Mouse (Mus musculus) intestine, embryonic 14.5 days (tissue): Measurements from ENCODE around the gene Cd7. TPM values are rescaled to one million over a fixed set of nuclear protein-coding genes. Genes with fewer than 3 reads are reported as not detected.

ENCODE experiments used
- ATAC-seq: fragments of 200-750 bp; cut with Nextera tagmentation; replicated peaks from 2 replicates; pipeline ENCODE4 v1.8.0; 2017; ENCODE audit warnings: low read depth, moderate number of reproducible peaks, moderate TSS enrichment, moderate library complexity; ENCODE audit not compliant: low FRiP score, low TSS enrichment
- DNase-seq: peaks from one replicate; pipeline ENCODE4 v3.0.0-alpha.2; 2018; ENCODE audit warnings: low spot score
- H3K27ac ChIP-seq: fragments of 300-500 bp; sonication (generic); 2 replicates; pipeline ENCODE4 v1.5.1; 2014; ENCODE audit warnings: low read depth, mild to moderate bottlenecking, control low read depth
- H3K27me3 ChIP-seq: fragments of 300-500 bp; sonication (generic); replicated peaks from 2 replicates; pipeline ENCODE4 v1.6.1; 2014; ENCODE audit warnings: low read length, control low read depth; ENCODE audit not compliant: control insufficient read depth, insufficient read depth
- H3K36me3 ChIP-seq: fragments of 300-500 bp; sonication (generic); 2 replicates; pipeline ENCODE4 v1.6.1; 2014; ENCODE audit warnings: low read length, control low read depth; ENCODE audit not compliant: control insufficient read depth, insufficient read depth
- H3K4me1 ChIP-seq: fragments of 300-500 bp; sonication (generic); replicated peaks from 2 replicates; pipeline ENCODE4 v1.6.1; 2014; ENCODE audit warnings: low read length, control low read depth, mixed read lengths; ENCODE audit not compliant: control insufficient read depth, insufficient read depth
- H3K4me2 ChIP-seq: fragments of 300-500 bp; sonication (generic); 2 replicates; pipeline ENCODE4 v1.6.1; 2014; ENCODE audit warnings: low read length
- H3K4me3 ChIP-seq: fragments of 300-500 bp; sonication (generic); 2 replicates; pipeline ENCODE4 v1.5.1; 2014; ENCODE audit warnings: low read depth, low read length, control low read depth, mixed read lengths
- H3K9ac ChIP-seq: fragments of 300-500 bp; sonication (generic); 2 replicates; pipeline ENCODE4 v1.6.1; 2014; ENCODE audit warnings: mild to moderate bottlenecking, low read length
- H3K9me3 ChIP-seq: fragments of 300-500 bp; sonication (generic); 2 replicates; pipeline ENCODE4 v1.6.1; 2016; ENCODE audit warnings: low read length, control low read depth; ENCODE audit not compliant: control insufficient read depth
- WGBS: fragments of 180-500 bp; shearing (Covaris S2); extraction: QIAGEN DNeasy Blood & Tissue Kit; methylation state at CpG from one replicate; pipeline ENCODE4 v1.1.7; 2014; 5-methylcytosine and 5-hydroxymethylcytosine counted together
- polyA plus RNA-seq: library from polyadenylated mRNA; unstranded; fragments of >200 nt; fragmentation: Nextera tagmentation; extraction: Ambion mirVana; gene quantifications from 2 replicates; pipeline ENCODE4 v1.2.1, GENCODE M21; 2014

Gene Cd7
- 2.9 and 4.1 TPM in 2 replicates for polyA plus RNA-seq

GRCm38 (mm10) chr11:121039302-121039701 lies at the start of gene Cd7:
Gene Cd7, minus strand, starts transcription at chr11:121039418.
- no peak within 1 kb of the TSS for H3K4me2 ChIP-seq
- H3K9me3 ChIP-seq = no peaks in the 10 kb centered on the region
- WGBS = 57% methylated on average over 5 of the region's 5 CpGs
- DNase-seq (no peak), ATAC-seq (no peak)
- no peaks in the 10 kb centered on the region for H3K36me3 ChIP-seq
- no peak within 1 kb of the TSS for H3K4me3 ChIP-seq
- H3K27me3 ChIP-seq = no peaks in the 10 kb centered on the region
- H3K27ac ChIP-seq = no peak within 1 kb of the TSS
- no peaks in the 10 kb centered on the region for H3K4me1 ChIP-seq
- H3K9ac ChIP-seq = no peak within 1 kb of the TSS

GRCm38 (mm10) chr11:121088997-121089396 lies 49.8 kb upstream of the Cd7 start:
- H3K9ac ChIP-seq = no peak overlapping the region
- no peaks in the 10 kb centered on the region for H3K27me3 ChIP-seq
- no peak overlapping the region for H3K4me3 ChIP-seq
- 69% methylated on average over 6 of the region's 6 CpGs for WGBS
- no peak for ATAC-seq
- H3K27ac ChIP-seq = no peak overlapping the region
- H3K9me3 ChIP-seq = no peaks in the 10 kb centered on the region
- no peaks in the 10 kb centered on the region for H3K4me1 ChIP-seq
- DNase-seq = no peak
- H3K4me2 ChIP-seq = no peak overlapping the region
- H3K36me3 ChIP-seq = no peaks in the 10 kb centered on the region

GRCm38 (mm10) chr11:121086296-121086695 lies 47.1 kb upstream of the Cd7 start:
- Histone ChIP-seq H3K4me3 (no peak overlapping the region), H3K9me3 (no peaks in the 10 kb centered on the region), H3K27ac (peak overlapping the region; percentile 54), H3K4me1 (no peaks in the 10 kb centered on the region), H3K27me3 (no peaks in the 10 kb centered on the region), H3K9ac (no peak overlapping the region), H3K36me3 (no peaks in the 10 kb centered on the region), H3K4me2 (no peak overlapping the region)
- ATAC-seq (no peak), DNase-seq (no peak)
- 53% methylated on average over 4 of the region's 4 CpGs for WGBS

- DNase-seq = no peak
These were observed 46.0 kb upstream of the Cd7 start for GRCm38 (mm10) chr11:121085181-121085580.

GRCm38 (mm10) chr11:121082857-121083500 lies 43.8 kb upstream of the Cd7 start:
- H3K27ac ChIP-seq = no peak overlapping the region
- DNase-seq (no peak), ATAC-seq (no peak)
- H3K4me3 ChIP-seq = no peak overlapping the region
- H3K36me3 ChIP-seq = no peaks in the 10 kb centered on the region
- H3K9me3 ChIP-seq = no peaks in the 10 kb centered on the region
- no peaks in the 10 kb centered on the region for H3K27me3 ChIP-seq
- H3K9ac ChIP-seq = no peak overlapping the region
- no peak overlapping the region for H3K4me2 ChIP-seq
- 58% methylated on average over 6 of the region's 6 CpGs for WGBS
- no peaks in the 10 kb centered on the region for H3K4me1 ChIP-seq

More at GRCm38 (mm10) chr11:121085181-121085580, 46.0 kb upstream of the Cd7 start:
- Histone ChIP-seq H3K27ac (peak overlapping the region; percentile 54; the same call in 1 of the 2 replicates), H3K4me3 (no peak overlapping the region), H3K9me3 (no peaks in the 10 kb centered on the region), H3K4me1 (no peaks in the 10 kb centered on the region), H3K9ac (no peak overlapping the region), H3K36me3 (no peaks in the 10 kb centered on the region), H3K27me3 (no peaks in the 10 kb centered on the region), H3K4me2 (no peak overlapping the region)
- ATAC-seq = peak; percentile 41
- 46% methylated on average over 5 of the region's 5 CpGs for WGBS

GRCm38 (mm10) chr11:121082250-121082649 lies 43.0 kb upstream of the Cd7 start:
- DNase-seq (no peak), ATAC-seq (no peak)
- 87% methylated on average over 3 of the region's 3 CpGs for WGBS
- H3K9me3 ChIP-seq = no peaks in the 10 kb centered on the region
- no peak overlapping the region for H3K9ac ChIP-seq
- no peaks in the 10 kb centered on the region for H3K4me1 ChIP-seq
- H3K4me2 ChIP-seq = no peak overlapping the region
- H3K27ac ChIP-seq = no peak overlapping the region
- H3K36me3 ChIP-seq = no peaks in the 10 kb centered on the region
- no peak overlapping the region for H3K4me3 ChIP-seq
- no peaks in the 10 kb centered on the region for H3K27me3 ChIP-seq

GRCm38 (mm10) chr11:121081120-121081519 lies 41.9 kb upstream of the Cd7 start, which contains the start of gene Sectm1a:
Gene Sectm1a, minus strand, starts transcription at chr11:121081220.
- H3K4me2 ChIP-seq = no peak within 1 kb of the TSS
- ATAC-seq = no peak

GRCm38 (mm10) chr11:121080330-121080729 lies 41.1 kb upstream of the Cd7 start:
- no peak overlapping the region for H3K4me3 ChIP-seq
- no peaks in the 10 kb centered on the region for H3K9me3 ChIP-seq
- H3K4me1 ChIP-seq = no peaks in the 10 kb centered on the region
- 94% methylated on average over 8 of the region's 8 CpGs for WGBS
- ATAC-seq (no peak), DNase-seq (no peak)
- no peak overlapping the region for H3K27ac ChIP-seq
- H3K36me3 ChIP-seq = no peaks in the 10 kb centered on the region
- H3K9ac ChIP-seq = no peak overlapping the region
- no peak overlapping the region for H3K4me2 ChIP-seq
- no peaks in the 10 kb centered on the region for H3K27me3 ChIP-seq

More at GRCm38 (mm10) chr11:121081120-121081519, 41.9 kb upstream of the Cd7 start, which contains the start of gene Sectm1a:
- Histone ChIP-seq H3K9ac (no peak within 1 kb of the TSS), H3K27me3 (no peaks in the 10 kb centered on the region), H3K36me3 (no peaks in the 10 kb centered on the region), H3K9me3 (no peaks in the 10 kb centered on the region), H3K27ac (no peak within 1 kb of the TSS), H3K4me3 (no peak within 1 kb of the TSS), H3K4me1 (no peaks in the 10 kb centered on the region)
- no peak for DNase-seq
- 56% methylated on average over 3 of the region's 3 CpGs for WGBS

- WGBS = 60% methylated on average over 5 of the region's 5 CpGs
- ATAC-seq = no peak
- no peak overlapping the region for H3K9ac ChIP-seq
- H3K4me2 ChIP-seq = no peak overlapping the region
- no peak overlapping the region for H3K4me3 ChIP-seq
- no peak overlapping the region for H3K27ac ChIP-seq
- H3K27me3 ChIP-seq = no peaks in the 10 kb centered on the region
- DNase-seq = no peak
- H3K9me3 ChIP-seq = no peaks in the 10 kb centered on the region
- H3K36me3 ChIP-seq = no peaks in the 10 kb centered on the region
- no peaks in the 10 kb centered on the region for H3K4me1 ChIP-seq
These were observed 36.4 kb upstream of the Cd7 start for GRCm38 (mm10) chr11:121075655-121076054.
